Mouse (Mus musculus): ENCODE data around the gene Ndufv2. TPM values are rescaled to one million over a fixed set of nuclear protein-coding genes. Genes with fewer than 3 reads are reported as not detected.
A peak's percentile ranks its signal among the peaks of the same experiment; 100 is the strongest.

The Ndufv2 gene
- 97.5 to 124 TPM (median 101 TPM) in 3 replicates for total RNA-seq (2017)

DNA sequence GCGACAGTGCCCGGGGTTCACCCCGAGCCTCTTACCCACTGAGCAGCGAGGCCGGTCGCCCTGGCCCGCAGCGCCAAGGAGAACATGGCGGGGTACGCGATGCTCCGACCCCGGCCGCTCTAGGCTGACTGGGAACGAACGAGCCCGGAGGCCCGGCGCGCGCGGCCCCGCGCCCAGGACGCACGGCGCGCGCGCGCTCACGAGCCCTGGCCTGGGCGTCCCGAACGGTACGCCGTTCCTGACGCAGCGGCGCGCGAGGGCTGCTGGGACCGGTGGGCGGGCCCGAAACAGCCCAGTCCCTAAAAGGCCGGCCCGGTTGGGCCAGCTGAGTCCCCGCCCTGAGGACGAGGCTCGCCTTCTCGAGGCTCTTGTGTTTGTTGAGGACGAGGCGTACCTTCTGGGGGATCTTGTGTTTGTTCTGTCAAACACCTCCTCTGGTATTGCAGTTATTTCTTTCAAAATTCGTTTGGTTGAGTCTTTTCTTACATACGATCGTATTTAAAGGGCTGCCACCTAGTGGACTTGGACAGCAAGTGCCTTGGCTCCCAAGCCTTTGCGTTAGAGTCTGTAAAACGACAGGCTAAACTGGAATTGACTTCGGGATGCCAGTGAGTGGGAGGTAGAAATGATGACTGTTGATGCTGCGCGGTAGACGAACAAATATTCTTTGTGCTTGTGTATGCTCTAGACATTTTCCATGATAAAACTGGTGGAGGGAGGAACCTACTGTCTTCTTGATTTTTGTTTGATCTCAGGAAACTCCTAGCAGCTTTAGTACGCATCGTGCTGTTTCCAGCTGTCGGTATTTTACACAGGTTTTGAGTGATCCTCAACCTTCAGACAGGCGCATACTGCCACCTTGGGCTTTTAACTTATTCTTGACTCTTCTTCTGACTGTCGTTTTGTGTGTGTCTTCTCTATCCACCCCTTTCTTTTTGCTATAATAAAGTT is at the start of gene Ndufv2:
Ndufv2 (minus strand) TSS at position 180 of the 951 bp plus-strand sequence.
- ATAC-seq (replicated peaks; ENCODE audit: insufficient number of reproducible peaks, low FRiP score, low TSS enrichment, poor library complexity, severe bottlenecking): peak; percentile 92

DNA sequence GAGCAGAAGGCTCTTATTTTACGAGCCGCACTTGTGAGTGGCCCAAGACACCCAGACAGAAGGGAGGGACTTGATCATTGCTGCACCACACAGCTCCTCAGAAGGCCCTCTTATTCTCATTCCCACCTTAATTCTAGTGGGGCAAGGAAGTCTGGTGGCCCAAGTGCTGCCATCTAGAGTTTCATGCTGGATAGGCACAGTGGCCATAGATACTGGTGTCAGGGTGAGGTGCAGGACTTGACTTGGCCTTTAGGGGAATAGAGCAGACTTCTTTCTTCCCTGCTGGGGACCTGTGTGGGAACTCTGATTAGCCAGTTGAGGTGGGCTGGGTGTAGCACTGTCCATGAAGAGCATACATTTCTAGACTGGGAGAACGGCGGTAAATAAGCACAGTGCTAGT is 29.9 kb upstream of the Ndufv2 start:
- no peak; the same call in 1 of the 2 replicates for ATAC-seq (replicated peaks; ENCODE audit: insufficient number of reproducible peaks, low FRiP score, low TSS enrichment, poor library complexity, severe bottlenecking)

GRCm38 (mm10) chr17:66130371-66130770 is 29.0 kb upstream of the Ndufv2 start:
- ATAC-seq (replicated peaks; ENCODE audit: insufficient number of reproducible peaks, low FRiP score, low TSS enrichment, poor library complexity, severe bottlenecking): no peak

DNA sequence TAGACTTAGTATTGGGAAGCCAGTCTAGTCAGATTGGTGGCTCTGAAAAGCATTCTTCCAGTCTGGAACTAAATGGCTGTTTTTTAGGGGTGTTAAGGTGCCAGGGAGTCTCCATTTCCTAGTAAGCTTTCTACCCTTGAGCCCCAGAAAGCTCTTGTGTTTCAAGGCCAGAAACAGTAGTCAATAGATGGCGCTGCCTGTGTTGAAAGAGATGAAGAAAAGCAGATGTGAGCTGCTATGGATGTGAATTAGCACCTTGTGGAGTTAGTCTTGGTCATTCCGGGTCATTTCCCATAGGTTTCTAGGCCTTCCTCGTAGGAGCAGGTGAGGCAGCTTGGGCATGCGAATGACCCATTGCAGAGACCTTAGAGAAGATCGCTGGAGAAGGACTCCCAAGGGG is 23.9 kb upstream of the Ndufv2 start:
- ATAC-seq (replicated peaks; ENCODE audit: insufficient number of reproducible peaks, low FRiP score, low TSS enrichment, poor library complexity, severe bottlenecking): no peak

DNA sequence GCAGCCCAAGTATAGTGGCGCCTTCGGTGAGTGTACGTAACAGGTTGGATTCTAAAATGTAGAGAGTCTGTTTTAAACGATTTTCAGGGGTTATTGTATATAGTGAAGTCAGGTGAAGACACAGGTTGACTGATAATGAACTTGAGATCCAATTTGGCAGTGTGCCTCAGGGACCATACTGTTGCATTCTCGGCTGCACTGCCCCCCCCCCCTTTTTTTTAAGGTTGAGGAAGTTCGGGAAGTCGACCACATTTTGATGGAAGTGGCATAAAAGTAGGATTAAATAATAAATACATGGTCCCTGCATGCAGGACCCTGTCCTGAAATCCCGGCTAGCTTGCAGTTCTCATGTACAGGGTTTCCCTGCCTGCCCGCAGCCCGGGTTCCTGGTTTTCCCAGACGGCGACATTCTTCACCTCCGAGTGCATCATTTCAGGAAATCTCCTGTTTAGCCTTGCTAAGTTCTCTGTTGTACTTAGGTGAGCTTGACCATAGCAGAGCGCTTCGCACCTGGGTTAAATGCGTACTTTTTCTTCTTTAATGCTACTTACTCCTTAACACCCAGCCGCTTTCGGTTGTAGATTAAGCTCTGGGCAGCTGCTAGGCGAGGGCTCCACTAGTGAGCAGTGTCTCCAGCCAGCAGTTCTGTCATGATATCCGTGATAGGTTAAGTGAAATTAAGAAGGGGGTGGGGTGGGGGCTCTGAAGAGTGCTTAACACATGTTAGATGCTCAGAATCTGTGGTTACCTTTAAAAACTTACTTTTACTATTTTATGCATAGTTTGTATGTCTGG is 22.7 kb upstream of the Ndufv2 start:
- no peak for ATAC-seq (replicated peaks; ENCODE audit: insufficient number of reproducible peaks, low FRiP score, low TSS enrichment, poor library complexity, severe bottlenecking)

GRCm38 (mm10) chr17:66123066-66123815 is 21.9 kb upstream of the Ndufv2 start, which contains the start of gene Ddx11:
Gene Ddx11 (plus strand): TSS chr17:66123520.
- ATAC-seq (replicated peaks; ENCODE audit: insufficient number of reproducible peaks, low FRiP score, low TSS enrichment, poor library complexity, severe bottlenecking): peak; percentile 76

- ATAC-seq (replicated peaks; ENCODE audit: insufficient number of reproducible peaks, low FRiP score, low TSS enrichment, poor library complexity, severe bottlenecking): no peak
Observed at GRCm38 (mm10) chr17:66120701-66121100, 19.3 kb upstream of the Ndufv2 start.

GRCm38 (mm10) chr17:66118991-66119390 is 17.6 kb upstream of the Ndufv2 start:
- no peak for ATAC-seq (replicated peaks; ENCODE audit: insufficient number of reproducible peaks, low FRiP score, low TSS enrichment, poor library complexity, severe bottlenecking)

DNA sequence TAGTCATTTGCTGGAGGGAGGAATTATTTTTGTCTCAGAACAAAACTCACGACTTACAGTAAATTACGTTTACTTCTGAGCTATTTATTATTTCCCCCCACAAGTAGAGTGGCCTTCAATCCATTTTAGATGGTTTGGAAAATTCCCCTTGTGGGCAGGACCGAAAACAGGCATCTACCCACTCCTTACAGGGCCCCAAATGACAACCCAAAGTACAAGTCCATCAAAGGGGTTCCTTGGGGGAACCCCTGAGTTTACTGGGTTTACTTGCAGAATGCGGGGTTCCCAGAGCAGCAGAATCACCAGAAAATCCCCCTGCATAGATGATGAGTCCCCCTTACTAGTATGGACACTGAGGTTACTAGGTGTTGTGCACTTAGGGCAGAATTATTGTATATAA is 10.8 kb upstream of the Ndufv2 start:
- no peak for ATAC-seq (replicated peaks; ENCODE audit: insufficient number of reproducible peaks, low FRiP score, low TSS enrichment, poor library complexity, severe bottlenecking)

DNA sequence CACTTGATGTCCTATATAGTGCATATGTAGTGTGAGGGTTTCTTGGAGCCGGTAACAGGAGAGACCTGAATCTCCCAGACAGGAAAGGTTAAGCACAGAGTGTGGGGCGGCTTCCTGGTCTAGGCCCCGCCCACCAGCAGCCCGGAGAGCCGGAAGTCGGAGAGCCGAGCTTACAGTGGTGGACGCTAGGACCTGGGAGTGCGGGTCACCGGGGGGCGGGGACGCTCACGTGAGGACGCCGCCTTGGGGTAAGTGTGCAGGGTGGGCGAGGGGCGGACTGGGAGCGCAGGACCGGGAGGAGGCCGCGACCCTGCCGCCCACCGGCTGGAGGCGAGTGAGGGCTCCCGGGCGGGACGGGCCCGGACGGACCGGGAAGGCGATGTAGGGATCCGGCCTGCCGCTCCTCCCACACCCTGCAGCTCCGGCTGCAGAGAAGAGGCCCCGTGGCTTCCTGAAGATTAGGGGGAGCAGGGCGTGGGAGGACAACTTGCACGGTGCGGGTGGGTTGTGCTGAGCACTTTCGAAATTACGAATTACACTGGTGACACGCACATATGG is 10.1 kb upstream of the Ndufv2 start, which contains the start of gene Washc1:
Washc1 (plus strand) TSS at position 144 of the 558 bp plus-strand sequence.
- ATAC-seq (replicated peaks; ENCODE audit: insufficient number of reproducible peaks, low FRiP score, low TSS enrichment, poor library complexity, severe bottlenecking): peak; percentile 89

DNA sequence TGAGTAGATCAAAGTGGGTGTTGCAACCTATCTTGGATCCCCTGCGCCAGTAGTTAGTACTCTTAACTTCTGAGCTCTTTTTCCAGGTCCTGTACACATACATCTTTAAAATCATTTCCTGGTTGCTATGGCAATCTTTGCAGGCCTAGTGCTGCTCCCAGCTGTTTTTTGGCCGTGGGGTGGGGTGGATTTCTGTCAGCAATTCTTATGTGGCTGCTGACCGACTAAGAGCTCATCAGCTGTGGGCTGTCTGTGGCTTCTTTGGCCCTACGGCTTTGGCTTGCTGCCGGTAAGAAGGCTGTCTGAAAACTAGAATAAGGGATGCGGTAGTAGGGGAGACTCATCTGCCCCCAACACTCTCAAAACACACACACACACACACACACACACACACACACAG is 9.4 kb upstream of the Ndufv2 start:
- ATAC-seq (replicated peaks; ENCODE audit: insufficient number of reproducible peaks, low FRiP score, low TSS enrichment, poor library complexity, severe bottlenecking): no peak

DNA sequence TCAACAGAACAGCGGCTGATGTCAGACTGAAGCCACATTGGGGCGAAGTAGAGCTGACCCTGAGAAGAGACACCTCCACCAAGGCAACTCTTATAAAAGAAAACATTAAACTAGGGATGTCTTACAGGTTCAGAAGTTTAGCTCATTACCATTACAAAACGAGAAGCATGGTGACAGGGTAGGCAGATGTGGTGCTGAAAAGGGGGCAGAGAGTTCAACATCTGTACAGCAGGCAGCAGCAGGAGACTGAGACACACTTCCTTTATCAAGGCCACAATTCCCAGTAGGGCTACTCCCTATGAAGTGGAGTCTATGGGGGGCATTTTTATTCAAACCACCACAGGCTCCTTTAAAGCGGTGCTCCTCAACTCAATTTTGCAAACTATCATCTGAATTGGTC is 6.8 kb upstream of the Ndufv2 start:
- no peak for ATAC-seq (replicated peaks; ENCODE audit: insufficient number of reproducible peaks, low FRiP score, low TSS enrichment, poor library complexity, severe bottlenecking)

GRCm38 (mm10) chr17:66107466-66107865 is 6.1 kb upstream of the Ndufv2 start:
- no peak for ATAC-seq (replicated peaks; ENCODE audit: insufficient number of reproducible peaks, low FRiP score, low TSS enrichment, poor library complexity, severe bottlenecking)

DNA sequence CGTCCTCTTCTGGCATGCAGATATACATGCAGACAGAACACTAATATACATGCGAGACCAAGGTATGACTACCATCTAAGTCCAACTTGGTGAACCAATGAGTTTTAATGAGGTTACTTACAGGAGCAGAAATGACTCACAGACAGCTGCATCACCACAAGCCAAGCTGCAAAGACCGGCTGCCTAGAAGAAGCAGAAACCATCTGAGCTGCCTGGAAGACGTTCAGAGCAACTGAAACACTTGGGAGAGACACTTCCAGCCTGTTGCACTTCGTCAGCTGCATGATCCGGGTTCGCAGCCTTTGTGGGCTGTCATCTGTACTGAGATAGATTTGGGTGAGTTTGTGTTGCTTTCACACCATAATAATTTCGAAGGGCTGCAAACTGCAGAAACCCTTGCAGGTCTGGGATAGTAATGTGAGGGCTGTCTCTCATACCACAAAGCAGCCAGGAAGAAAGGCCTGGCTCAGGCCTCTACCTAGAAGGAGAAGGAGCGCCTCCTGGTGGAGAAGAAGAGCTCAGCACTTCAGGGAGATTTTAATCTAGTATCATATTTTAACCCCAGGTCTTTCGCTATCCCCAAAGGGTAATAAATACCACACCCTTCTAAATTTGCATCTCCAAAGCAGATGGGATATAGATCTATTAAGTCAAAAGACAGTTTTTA is 5.4 kb upstream of the Ndufv2 start:
- ATAC-seq (replicated peaks; ENCODE audit: insufficient number of reproducible peaks, low FRiP score, low TSS enrichment, poor library complexity, severe bottlenecking): peak; percentile 47; the same call in 1 of the 2 replicates

DNA sequence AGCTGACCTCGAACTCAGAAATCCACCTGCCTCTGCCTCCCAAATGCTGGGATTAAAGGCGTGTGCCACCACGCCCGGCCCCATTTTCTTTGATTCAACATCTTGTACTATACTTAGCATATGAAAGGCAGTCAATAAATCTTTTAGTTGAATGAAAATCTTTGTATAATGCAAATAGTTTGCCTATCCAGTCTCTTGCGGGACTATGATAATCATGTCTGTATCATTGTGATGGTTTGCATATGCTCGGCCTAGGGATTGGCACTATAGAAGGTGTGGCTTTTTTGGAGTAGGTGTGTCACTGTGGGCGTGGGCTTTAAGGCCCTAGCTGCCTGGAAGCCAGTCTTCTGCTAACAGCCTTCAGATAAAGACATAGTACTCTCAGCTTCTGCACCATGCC is 2.7 kb upstream of the Ndufv2 start:
- no peak for ATAC-seq (replicated peaks; ENCODE audit: insufficient number of reproducible peaks, low FRiP score, low TSS enrichment, poor library complexity, severe bottlenecking)

GRCm38 (mm10) chr17:66100566-66101379 is 586 bp downstream of the Ndufv2 start:
- 0 out of 2 replicates have a peak, but pooled peaks have one; percentile 16 for ATAC-seq (replicated peaks; ENCODE audit: insufficient number of reproducible peaks, low FRiP score, low TSS enrichment, poor library complexity, severe bottlenecking)

- ATAC-seq (replicated peaks; ENCODE audit: insufficient number of reproducible peaks, low FRiP score, low TSS enrichment, poor library complexity, severe bottlenecking): no peak
Observed at GRCm38 (mm10) chr17:66092664-66093063, 8.7 kb downstream of the Ndufv2 start.
